Mouse (Mus musculus) heart, embryonic 11.5 days (tissue): ENCODE measurements at regions not wholly inside any gene's neighbourhood (a gene's known extent, or its start where the extent isn't known, plus 50 kb on each side); places are given as distances from the start of the nearest gene placed in this dataset.

Source experiments
- ATAC-seq: fragments of 200-750 bp; cut with Nextera tagmentation; replicated peaks from 2 replicates; pipeline ENCODE4 v1.8.0; 2017; ENCODE audit warnings: moderate library complexity; ENCODE audit not compliant: insufficient number of reproducible peaks, low FRiP score, low TSS enrichment
- H3K27ac ChIP-seq: fragments of 300-500 bp; sonication (generic); 2 replicates; pipeline ENCODE4 v1.5.1; 2014; ENCODE audit warnings: mild to moderate bottlenecking, low read depth, low read length
- H3K27me3 ChIP-seq: fragments of 300-500 bp; sonication (generic); 2 replicates; pipeline ENCODE4 v1.6.1; 2014; ENCODE audit warnings: mild to moderate bottlenecking, low read length, mixed read lengths; ENCODE audit not compliant: control insufficient read depth, insufficient read depth
- H3K36me3 ChIP-seq: fragments of 300-500 bp; sonication (generic); 2 replicates; pipeline ENCODE4 v1.6.1; 2014; ENCODE audit warnings: mild to moderate bottlenecking, low read length, moderate library complexity, mixed read lengths; ENCODE audit not compliant: control insufficient read depth, insufficient read depth
- H3K4me1 ChIP-seq: fragments of 300-500 bp; sonication (generic); 2 replicates; pipeline ENCODE4 v1.6.1; 2014; ENCODE audit warnings: low read length; ENCODE audit not compliant: control insufficient read depth, insufficient read depth
- H3K4me2 ChIP-seq: fragments of 300-500 bp; sonication (generic); 2 replicates; pipeline ENCODE4 v1.6.1; 2014; ENCODE audit warnings: mild to moderate bottlenecking, moderate library complexity
- H3K4me3 ChIP-seq: fragments of 300-500 bp; sonication (generic); 2 replicates; pipeline ENCODE4 v1.5.1; 2014; ENCODE audit warnings: low read depth, low read length
- H3K9ac ChIP-seq: fragments of 300-500 bp; sonication (generic); 2 replicates; pipeline ENCODE4 v1.6.1; 2014; ENCODE audit warnings: mild to moderate bottlenecking, low read depth, low read length, moderate library complexity
- H3K9me3 ChIP-seq: fragments of 300-500 bp; sonication (generic); replicated peaks from 2 replicates; pipeline ENCODE4 v1.6.1; 2016; ENCODE audit warnings: low read length; ENCODE audit not compliant: control insufficient read depth
- WGBS: fragments of 180-500 bp; shearing (Covaris S2); extraction: QIAGEN DNeasy Blood & Tissue Kit; methylation state at CpG from one replicate; pipeline ENCODE4 v1.1.7; 2014; ENCODE audit not compliant: insufficient replicate concordance; 5-methylcytosine and 5-hydroxymethylcytosine counted together

DNA sequence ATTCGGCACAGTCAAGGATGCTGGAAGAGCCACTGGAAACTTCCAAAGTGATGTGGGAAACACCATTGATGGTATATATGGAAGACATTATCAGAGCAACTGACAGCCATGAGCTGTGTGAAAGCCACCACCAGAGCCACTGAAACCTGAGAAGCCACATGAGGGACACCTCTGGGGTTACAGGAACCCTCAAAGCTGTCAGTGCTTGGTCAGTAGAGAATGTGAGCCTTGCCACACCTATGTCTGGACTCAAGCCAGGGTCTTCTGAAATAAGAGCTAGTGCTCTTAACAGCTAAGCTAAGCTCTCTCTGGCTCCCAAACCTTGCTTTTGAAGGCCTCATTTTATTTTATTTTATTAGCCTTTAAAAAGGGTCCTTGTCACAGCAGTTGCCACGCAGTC lies 170.2 kb upstream of the Rapgef5 start:
- WGBS = 68% methylated on average over 2 of the region's 2 CpGs

DNA sequence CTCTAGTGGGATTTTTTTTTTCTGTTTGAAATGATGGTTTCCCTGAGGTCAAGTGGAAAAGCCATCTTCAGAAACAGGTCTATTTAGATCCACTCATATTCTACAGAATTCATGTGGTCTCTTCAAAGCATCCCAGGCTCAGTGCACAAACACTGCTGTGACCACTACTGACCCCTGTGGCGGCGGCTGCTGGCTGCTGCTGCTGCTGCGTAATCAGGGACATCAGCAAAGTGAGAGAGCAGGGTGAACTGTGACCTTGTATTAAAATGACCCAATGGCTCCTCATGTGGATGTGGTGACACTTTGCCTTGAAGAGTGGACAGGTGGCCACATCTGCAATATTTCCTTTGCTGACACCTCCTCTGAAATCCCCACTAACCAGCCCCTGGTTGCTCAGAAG lies 169.1 kb upstream of the Rapgef5 start:
- no peak for ATAC-seq
- Histone ChIP-seq H3K27me3 (peaks cover 4% of the 10 kb centered on the region; the same call in 1 of the 2 replicates), H3K27ac (no peak overlapping the region), H3K9ac (no peak overlapping the region), H3K4me3 (no peak overlapping the region), H3K36me3 (no peaks in the 10 kb centered on the region), H3K9me3 (no peaks in the 10 kb centered on the region), H3K4me1 (peaks cover 11% of the 10 kb centered on the region; the same call in 1 of the 2 replicates), H3K4me2 (no peak overlapping the region)
- WGBS = 40% methylated on average over 3 of the region's 3 CpGs

More for the DNA sequence above, 170.2 kb upstream of the Rapgef5 start:
- Histone ChIP-seq H3K27ac (no peak overlapping the region), H3K27me3 (peaks cover 4% of the 10 kb centered on the region; the same call in 1 of the 2 replicates), H3K36me3 (no peaks in the 10 kb centered on the region), H3K9me3 (no peaks in the 10 kb centered on the region), H3K9ac (no peak overlapping the region), H3K4me2 (no peak overlapping the region), H3K4me1 (peaks cover 11% of the 10 kb centered on the region; the same call in 1 of the 2 replicates), H3K4me3 (no peak overlapping the region)
- ATAC-seq = no peak

GRCm38 (mm10) chr12:117348516-117348915 lies 167.8 kb upstream of the Rapgef5 start:
- no peak for ATAC-seq
- H3K4me3 ChIP-seq = no peak overlapping the region
- H3K27me3 ChIP-seq = peaks cover 4% of the 10 kb centered on the region; the same call in 1 of the 2 replicates
- H3K4me2 ChIP-seq = no peak overlapping the region
- no peak overlapping the region for H3K27ac ChIP-seq
- H3K9me3 ChIP-seq = no peaks in the 10 kb centered on the region
- peaks cover 11% of the 10 kb centered on the region; the same call in 1 of the 2 replicates for H3K4me1 ChIP-seq
- 79% methylated on average over 3 of the region's 3 CpGs for WGBS
- H3K9ac ChIP-seq = no peak overlapping the region
- H3K36me3 ChIP-seq = no peaks in the 10 kb centered on the region

- no peak overlapping the region for H3K4me2 ChIP-seq
- 15% methylated on average over 5 of the region's 5 CpGs for WGBS
- no peaks in the 10 kb centered on the region for H3K9me3 ChIP-seq
- no peak overlapping the region for H3K27ac ChIP-seq
- no peak overlapping the region for H3K9ac ChIP-seq
- no peak overlapping the region for H3K4me3 ChIP-seq
- H3K36me3 ChIP-seq = no peaks in the 10 kb centered on the region
- H3K27me3 ChIP-seq = no peaks in the 10 kb centered on the region
- ATAC-seq = no peak
- peaks cover under 1% of the 10 kb centered on the region; the same call in 1 of the 2 replicates for H3K4me1 ChIP-seq
Measured at GRCm38 (mm10) chr12:117351900-117352299, 164.4 kb upstream of the Rapgef5 start.

DNA sequence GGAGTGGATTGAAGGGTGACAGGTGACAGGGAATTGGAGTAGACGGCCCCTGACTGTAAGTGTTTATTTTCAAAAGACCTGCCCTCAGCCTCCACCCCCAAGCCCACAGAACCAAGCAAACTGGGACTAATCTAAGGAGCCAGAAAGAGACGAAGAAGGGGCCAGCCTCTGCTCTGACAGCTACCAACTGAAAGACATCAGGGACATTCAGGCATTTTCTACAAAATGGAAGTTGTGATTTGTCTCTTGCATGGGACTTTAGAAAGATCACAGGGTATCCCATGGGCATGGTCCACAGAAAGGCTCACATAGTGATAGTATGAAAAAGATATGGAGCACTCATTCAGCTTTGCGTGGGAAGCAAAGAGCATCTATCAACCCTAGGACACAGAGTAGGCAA lies 163.8 kb upstream of the Rapgef5 start:
- Histone ChIP-seq H3K9ac (no peak overlapping the region), H3K27me3 (no peaks in the 10 kb centered on the region), H3K4me2 (no peak overlapping the region), H3K4me3 (no peak overlapping the region), H3K9me3 (no peaks in the 10 kb centered on the region), H3K27ac (no peak overlapping the region), H3K36me3 (no peaks in the 10 kb centered on the region), H3K4me1 (no peaks in the 10 kb centered on the region)
- no peak for ATAC-seq
- WGBS = 53% methylated on average over 3 of the region's 3 CpGs

GRCm38 (mm10) chr12:117352938-117353337 lies 163.3 kb upstream of the Rapgef5 start:
- no peak overlapping the region for H3K4me3 ChIP-seq
- no peaks in the 10 kb centered on the region for H3K27me3 ChIP-seq
- no peak overlapping the region for H3K9ac ChIP-seq
- no peaks in the 10 kb centered on the region for H3K36me3 ChIP-seq
- H3K9me3 ChIP-seq = no peaks in the 10 kb centered on the region
- no peak overlapping the region for H3K27ac ChIP-seq
- no peak overlapping the region for H3K4me2 ChIP-seq
- H3K4me1 ChIP-seq = no peaks in the 10 kb centered on the region
- ATAC-seq = no peak

GRCm38 (mm10) chr12:117357811-117358210 lies 158.5 kb upstream of the Rapgef5 start:
- 74% methylated on average over 2 of the region's 2 CpGs for WGBS
- no peak overlapping the region for H3K4me3 ChIP-seq

DNA sequence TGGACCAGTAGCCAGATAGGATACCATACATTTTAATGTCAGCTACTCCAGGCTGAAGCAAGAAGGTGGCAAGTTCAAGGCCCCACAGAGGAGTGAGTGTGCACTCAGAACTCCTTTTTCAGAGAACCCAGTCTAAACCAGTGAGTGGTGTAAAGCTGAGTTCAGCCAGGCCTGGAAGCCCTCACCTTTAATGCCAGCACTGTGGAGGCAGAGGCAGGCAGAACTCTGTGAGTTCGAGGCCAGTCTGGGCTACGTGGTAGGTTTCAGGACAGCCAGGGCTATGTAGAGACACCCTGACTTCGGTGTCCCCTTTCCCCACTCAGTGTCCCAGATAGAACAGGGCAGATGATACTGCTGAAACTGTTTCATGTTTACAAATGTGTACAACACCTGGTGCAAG lies 157.4 kb upstream of the Rapgef5 start:
- Histone ChIP-seq H3K27ac (no peak overlapping the region), H3K4me2 (no peak overlapping the region), H3K27me3 (no peaks in the 10 kb centered on the region), H3K4me3 (no peak overlapping the region), H3K9me3 (no peaks in the 10 kb centered on the region), H3K36me3 (no peaks in the 10 kb centered on the region), H3K4me1 (no peaks in the 10 kb centered on the region), H3K9ac (no peak overlapping the region)
- WGBS = 83% methylated on average over 3 of the region's 3 CpGs
- ATAC-seq = no peak

More at GRCm38 (mm10) chr12:117357811-117358210, 158.5 kb upstream of the Rapgef5 start:
- Histone ChIP-seq H3K27ac (no peak overlapping the region), H3K4me1 (no peaks in the 10 kb centered on the region), H3K9me3 (no peaks in the 10 kb centered on the region), H3K27me3 (no peaks in the 10 kb centered on the region), H3K9ac (no peak overlapping the region), H3K36me3 (no peaks in the 10 kb centered on the region), H3K4me2 (no peak overlapping the region)
- ATAC-seq = no peak

DNA sequence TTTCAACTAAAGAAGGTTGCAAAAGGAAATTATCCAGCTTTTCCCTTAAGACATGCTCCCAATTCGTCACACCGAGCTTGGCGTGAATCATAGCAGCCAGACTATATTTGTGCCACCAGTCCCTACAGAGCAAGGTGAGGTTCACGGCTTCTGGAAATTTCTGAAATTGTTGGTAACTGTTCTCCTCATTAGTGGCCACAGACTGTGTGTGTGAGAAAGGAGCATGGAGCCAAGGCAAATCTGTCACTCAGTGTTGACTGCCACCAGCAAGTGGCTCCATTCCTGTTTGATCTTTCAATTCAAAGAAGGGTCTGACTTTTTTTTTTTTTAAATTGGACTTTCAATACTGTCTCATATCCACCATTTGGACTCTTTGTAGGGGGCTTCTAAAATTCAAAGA lies 156.1 kb upstream of the Rapgef5 start:
- H3K4me1 ChIP-seq = no peaks in the 10 kb centered on the region
- H3K9me3 ChIP-seq = no peaks in the 10 kb centered on the region
- no peaks in the 10 kb centered on the region for H3K27me3 ChIP-seq
- H3K4me2 ChIP-seq = no peak overlapping the region
- H3K4me3 ChIP-seq = no peak overlapping the region
- H3K36me3 ChIP-seq = no peaks in the 10 kb centered on the region
- WGBS = 76% methylated on average over 4 of the region's 4 CpGs
- H3K9ac ChIP-seq = no peak overlapping the region
- H3K27ac ChIP-seq = no peak overlapping the region
- ATAC-seq = no peak
